Mouse (Mus musculus): ENCODE data around the gene Rps18. TPM values are rescaled to one million over a fixed set of nuclear protein-coding genes. Genes with fewer than 3 reads are reported as not detected.

Rps18 gene
- polyA plus RNA-seq, 1 experiment from 2014 or later, result 1,395 TPM

- WGBS, result 1% methylated on average over 17 of the region's 17 CpGs
- Histone ChIP-seq H3K9me3 (replicated peaks; ENCODE audit: control insufficient read depth, low read length) (no peaks in the 10 kb centered on the region), H3K4me1 (ENCODE audit: control insufficient read depth, insufficient read depth, low read length) (no peaks in the 10 kb centered on the region; the same call in 1 of the 2 replicates), H3K4me3 (ENCODE audit: low read depth, low read length) (peak overlapping the region; percentile 21), H3K36me3 (replicated peaks; ENCODE audit: control insufficient read depth, insufficient read depth, low read depth, low read length) (no peaks in the 10 kb centered on the region), H3K4me2 (ENCODE audit: low read depth, low read length) (peak overlapping the region; percentile 50), H3K27ac (replicated peaks; ENCODE audit: low read depth, low read length) (no peak overlapping the region), H3K9ac (replicated peaks; ENCODE audit: low read length) (no peak overlapping the region; the same call in 1 of the 2 replicates), H3K27me3 (ENCODE audit: control insufficient read depth, insufficient read depth, low read length) (peaks cover 28% of the 10 kb centered on the region)
- DNase-seq (ENCODE audit: low spot score), result peak; percentile 40
- peak; percentile 26; the same call in 1 of the 2 replicates for ATAC-seq (replicated peaks; ENCODE audit: insufficient number of reproducible peaks, low FRiP score, low TSS enrichment, low read depth)
Measured at GRCm38 (mm10) chr17:33978631-33979031, 22.8 kb upstream of the Rps18 start.

- ATAC-seq (replicated peaks; ENCODE audit: insufficient number of reproducible peaks, low FRiP score, low TSS enrichment, low read depth) (no peak), DNase-seq (ENCODE audit: low spot score) (no peak)
- no peaks in the 10 kb centered on the region; the same call in 1 of the 2 replicates for H3K4me1 ChIP-seq (ENCODE audit: control insufficient read depth, insufficient read depth, low read length)
- peak overlapping the region; percentile 37; the same call in 1 of the 2 replicates for H3K9ac ChIP-seq (replicated peaks; ENCODE audit: low read length)
- 2% methylated on average over 57 of the region's 57 CpGs for WGBS
- H3K27ac ChIP-seq (replicated peaks; ENCODE audit: low read depth, low read length), result no peak overlapping the region
- H3K27me3 ChIP-seq (ENCODE audit: control insufficient read depth, insufficient read depth, low read length), result peaks cover 28% of the 10 kb centered on the region
- no peaks in the 10 kb centered on the region for H3K36me3 ChIP-seq (replicated peaks; ENCODE audit: control insufficient read depth, insufficient read depth, low read depth, low read length)
- H3K4me3 ChIP-seq (ENCODE audit: low read depth, low read length), result peak overlapping the region; percentile 21
- peak overlapping the region; percentile 50 for H3K4me2 ChIP-seq (ENCODE audit: low read depth, low read length)
- H3K9me3 ChIP-seq (replicated peaks; ENCODE audit: control insufficient read depth, low read length), result no peaks in the 10 kb centered on the region
Measured at GRCm38 (mm10) chr17:33977861-33978557, 22.2 kb upstream of the Rps18 start.

- peaks cover 16% of the 10 kb centered on the region for H3K27me3 ChIP-seq (ENCODE audit: control insufficient read depth, insufficient read depth, low read length)
- H3K9me3 ChIP-seq (replicated peaks; ENCODE audit: control insufficient read depth, low read length), result no peaks in the 10 kb centered on the region
- no peak overlapping the region for H3K4me3 ChIP-seq (ENCODE audit: low read depth, low read length)
- WGBS, result 63% methylated on average over 3 of the region's 3 CpGs
- H3K9ac ChIP-seq (replicated peaks; ENCODE audit: low read length), result no peak overlapping the region
- DNase-seq (ENCODE audit: low spot score), result no peak
- no peak overlapping the region for H3K4me2 ChIP-seq (ENCODE audit: low read depth, low read length)
- no peaks in the 10 kb centered on the region for H3K36me3 ChIP-seq (replicated peaks; ENCODE audit: control insufficient read depth, insufficient read depth, low read depth, low read length)
- ATAC-seq (replicated peaks; ENCODE audit: insufficient number of reproducible peaks, low FRiP score, low TSS enrichment, low read depth), result no peak
- H3K4me1 ChIP-seq (ENCODE audit: control insufficient read depth, insufficient read depth, low read length), result no peaks in the 10 kb centered on the region
- no peak overlapping the region for H3K27ac ChIP-seq (replicated peaks; ENCODE audit: low read depth, low read length)
Measured at GRCm38 (mm10) chr17:33973572-33973971, 17.8 kb upstream of the Rps18 start.

- no peak overlapping the region for H3K27ac ChIP-seq (replicated peaks; ENCODE audit: low read depth, low read length)
- H3K9ac ChIP-seq (replicated peaks; ENCODE audit: low read length), result no peak overlapping the region
- no peak overlapping the region for H3K4me2 ChIP-seq (ENCODE audit: low read depth, low read length)
- no peak overlapping the region for H3K4me3 ChIP-seq (ENCODE audit: low read depth, low read length)
- no peaks in the 10 kb centered on the region for H3K4me1 ChIP-seq (ENCODE audit: control insufficient read depth, insufficient read depth, low read length)
- peaks cover 7% of the 10 kb centered on the region for H3K27me3 ChIP-seq (ENCODE audit: control insufficient read depth, insufficient read depth, low read length)
- no peaks in the 10 kb centered on the region for H3K9me3 ChIP-seq (replicated peaks; ENCODE audit: control insufficient read depth, low read length)
- DNase-seq (ENCODE audit: low spot score), result peak; percentile 76
- no peaks in the 10 kb centered on the region for H3K36me3 ChIP-seq (replicated peaks; ENCODE audit: control insufficient read depth, insufficient read depth, low read depth, low read length)
- WGBS, result 4% methylated on average over 1 of the region's 1 CpGs
- ATAC-seq (replicated peaks; ENCODE audit: insufficient number of reproducible peaks, low FRiP score, low TSS enrichment, low read depth), result no peak
Measured at GRCm38 (mm10) chr17:33972691-33973090, 16.9 kb upstream of the Rps18 start.

GRCm38 (mm10) chr17:33969394-33969793 is 13.6 kb upstream of the Rps18 start:
- Histone ChIP-seq H3K36me3 (replicated peaks; ENCODE audit: control insufficient read depth, insufficient read depth, low read depth, low read length) (no peaks in the 10 kb centered on the region), H3K27me3 (ENCODE audit: control insufficient read depth, insufficient read depth, low read length) (no peaks in the 10 kb centered on the region)

GRCm38 (mm10) chr17:33968927-33969326 is 13.1 kb upstream of the Rps18 start:
- 26% methylated on average over 5 of the region's 5 CpGs for WGBS
- Histone ChIP-seq H3K27ac (replicated peaks; ENCODE audit: low read depth, low read length) (no peak overlapping the region), H3K27me3 (ENCODE audit: control insufficient read depth, insufficient read depth, low read length) (no peaks in the 10 kb centered on the region), H3K4me3 (ENCODE audit: low read depth, low read length) (no peak overlapping the region), H3K36me3 (replicated peaks; ENCODE audit: control insufficient read depth, insufficient read depth, low read depth, low read length) (no peaks in the 10 kb centered on the region), H3K4me1 (ENCODE audit: control insufficient read depth, insufficient read depth, low read length) (no peaks in the 10 kb centered on the region), H3K9me3 (replicated peaks; ENCODE audit: control insufficient read depth, low read length) (no peaks in the 10 kb centered on the region), H3K4me2 (ENCODE audit: low read depth, low read length) (no peak overlapping the region), H3K9ac (replicated peaks; ENCODE audit: low read length) (no peak overlapping the region)
- ATAC-seq (replicated peaks; ENCODE audit: insufficient number of reproducible peaks, low FRiP score, low TSS enrichment, low read depth) (peak; percentile 55), DNase-seq (ENCODE audit: low spot score) (peak; percentile 68)

More at GRCm38 (mm10) chr17:33969394-33969793, 13.6 kb upstream of the Rps18 start:
- no peaks in the 10 kb centered on the region for H3K4me1 ChIP-seq (ENCODE audit: control insufficient read depth, insufficient read depth, low read length)
- DNase-seq (ENCODE audit: low spot score) (no peak), ATAC-seq (replicated peaks; ENCODE audit: insufficient number of reproducible peaks, low FRiP score, low TSS enrichment, low read depth) (no peak)
- H3K9ac ChIP-seq (replicated peaks; ENCODE audit: low read length), result no peak overlapping the region
- H3K27ac ChIP-seq (replicated peaks; ENCODE audit: low read depth, low read length), result no peak overlapping the region
- no peak overlapping the region for H3K4me3 ChIP-seq (ENCODE audit: low read depth, low read length)
- no peaks in the 10 kb centered on the region for H3K9me3 ChIP-seq (replicated peaks; ENCODE audit: control insufficient read depth, low read length)
- WGBS, result 73% methylated on average over 4 of the region's 4 CpGs
- H3K4me2 ChIP-seq (ENCODE audit: low read depth, low read length), result no peak overlapping the region

GRCm38 (mm10) chr17:33968489-33968888 is 12.7 kb upstream of the Rps18 start:
- no peak overlapping the region for H3K27ac ChIP-seq (replicated peaks; ENCODE audit: low read depth, low read length)
- H3K27me3 ChIP-seq (ENCODE audit: control insufficient read depth, insufficient read depth, low read length), result no peaks in the 10 kb centered on the region
- DNase-seq (ENCODE audit: low spot score) (peak; percentile 89), ATAC-seq (replicated peaks; ENCODE audit: insufficient number of reproducible peaks, low FRiP score, low TSS enrichment, low read depth) (peak; percentile 31; the same call in 1 of the 2 replicates)
- 4% methylated on average over 9 of the region's 9 CpGs for WGBS
- no peaks in the 10 kb centered on the region for H3K4me1 ChIP-seq (ENCODE audit: control insufficient read depth, insufficient read depth, low read length)
- H3K9ac ChIP-seq (replicated peaks; ENCODE audit: low read length), result no peak overlapping the region
- no peak overlapping the region for H3K4me2 ChIP-seq (ENCODE audit: low read depth, low read length)
- H3K9me3 ChIP-seq (replicated peaks; ENCODE audit: control insufficient read depth, low read length), result no peaks in the 10 kb centered on the region
- H3K36me3 ChIP-seq (replicated peaks; ENCODE audit: control insufficient read depth, insufficient read depth, low read depth, low read length), result no peaks in the 10 kb centered on the region
- no peak overlapping the region for H3K4me3 ChIP-seq (ENCODE audit: low read depth, low read length)

GRCm38 (mm10) chr17:33965846-33966550 is 10.2 kb upstream of the Rps18 start:
- no peak for DNase-seq (ENCODE audit: low spot score)
- Histone ChIP-seq H3K27ac (replicated peaks; ENCODE audit: low read depth, low read length) (no peak overlapping the region), H3K4me2 (ENCODE audit: low read depth, low read length) (no peak overlapping the region), H3K4me1 (ENCODE audit: control insufficient read depth, insufficient read depth, low read length) (no peaks in the 10 kb centered on the region), H3K4me3 (ENCODE audit: low read depth, low read length) (no peak overlapping the region), H3K9ac (replicated peaks; ENCODE audit: low read length) (no peak overlapping the region), H3K27me3 (ENCODE audit: control insufficient read depth, insufficient read depth, low read length) (no peaks in the 10 kb centered on the region), H3K36me3 (replicated peaks; ENCODE audit: control insufficient read depth, insufficient read depth, low read depth, low read length) (no peaks in the 10 kb centered on the region), H3K9me3 (replicated peaks; ENCODE audit: control insufficient read depth, low read length) (no peaks in the 10 kb centered on the region)
- 88% methylated on average over 16 of the region's 16 CpGs for WGBS
- ATAC-seq (replicated peaks; ENCODE audit: insufficient number of reproducible peaks, low FRiP score, low TSS enrichment, low read depth), result no peak

All from embryonic facial prominence, embryonic 11.5 days (tissue).